Mouse (Mus musculus): ENCODE results near the gene Gm49361. TPM values are rescaled to one million over a fixed set of nuclear protein-coding genes. Genes with fewer than 3 reads are reported as not detected.
"Not testable (repeated sequence)": the region's sequence is repeated elsewhere in the genome, so short reads cannot be mapped to it uniquely, and the experiment has no call there.

Gm49361 gene
- polyA plus RNA-seq (2012; rRNA removed), result not detected in 2 replicates

DNA sequence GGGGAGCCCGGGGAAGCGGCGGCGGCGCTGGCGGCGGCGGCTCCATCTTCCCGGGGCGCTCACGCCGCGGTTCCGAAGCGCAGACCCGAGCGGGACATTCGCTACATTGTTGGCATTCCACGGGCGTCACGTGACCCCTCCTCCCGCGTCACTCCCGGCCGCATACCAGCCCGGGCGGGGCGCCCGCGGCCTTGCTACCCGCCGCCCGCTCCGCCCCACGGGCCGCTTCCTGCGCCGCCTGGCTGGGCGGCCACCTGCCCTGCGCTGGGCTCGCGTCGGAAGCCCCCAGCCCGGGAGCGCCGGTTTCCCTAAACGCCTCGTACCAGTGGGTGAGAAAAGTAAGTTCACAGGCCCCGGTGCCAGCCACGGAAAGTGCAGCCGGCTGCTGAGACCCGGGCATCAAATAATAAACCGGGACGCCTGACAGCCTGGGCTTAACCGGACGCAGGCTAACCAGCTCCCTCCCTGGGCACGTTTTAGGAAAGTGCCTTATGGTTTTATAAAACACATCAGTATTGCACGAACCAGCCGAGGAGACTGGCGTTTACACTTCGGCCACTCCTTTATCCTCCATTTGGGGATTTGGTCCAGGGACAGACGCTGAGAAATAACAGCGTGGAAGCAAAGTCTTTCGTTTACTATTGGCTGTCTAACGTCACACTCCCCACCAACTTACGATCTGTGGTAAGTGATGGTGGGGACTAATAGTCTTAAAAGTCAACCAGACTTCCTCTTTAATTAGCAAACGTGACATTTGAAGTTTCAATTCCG is at the start of gene Gm49361:
TSS of gene Gm49361 (minus strand) at position 103 of the 771 bp plus-strand sequence.
- DNase-seq (ENCODE audit: low spot score), result peak; percentile 93

DNA sequence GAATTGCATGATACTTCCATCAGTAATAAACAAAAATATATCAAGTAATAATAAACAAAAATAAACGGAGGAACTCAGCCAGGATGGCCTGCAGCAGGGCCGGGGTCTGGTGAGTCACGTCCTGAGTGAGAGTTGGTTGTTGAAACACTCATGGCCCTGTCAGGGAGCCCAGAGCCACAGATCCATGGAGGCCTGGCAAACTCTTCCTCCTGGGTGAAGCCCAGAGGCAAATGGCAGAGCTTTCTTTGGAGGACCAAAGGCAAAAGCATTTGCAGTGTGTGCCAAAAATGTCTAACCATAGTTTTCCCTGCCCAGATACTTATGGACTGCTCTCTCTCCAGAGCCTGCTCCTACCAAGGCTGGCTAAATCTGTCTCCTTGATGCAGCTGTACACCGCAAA is 45.3 kb upstream of the Gm49361 start:
- no peak for DNase-seq (ENCODE audit: low spot score)

DNA sequence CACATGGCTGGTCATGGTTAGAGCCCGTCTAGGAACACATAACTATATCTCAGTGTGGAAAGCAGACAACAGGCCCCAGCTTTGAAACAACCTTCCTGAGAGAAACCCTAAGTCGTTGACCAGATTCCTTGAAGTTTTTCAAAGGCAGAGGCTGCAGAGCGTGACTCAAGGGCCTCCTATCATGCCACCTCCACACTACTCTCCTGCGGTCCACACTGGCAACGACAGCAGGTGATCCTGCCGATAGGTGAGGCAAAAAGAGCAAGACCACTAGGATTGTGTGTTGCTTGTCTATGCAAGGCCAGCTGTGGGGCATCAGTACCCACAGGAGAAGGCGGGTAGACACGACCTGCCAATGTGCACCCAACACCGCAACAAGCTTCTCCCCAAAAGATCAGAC is 43.9 kb upstream of the Gm49361 start:
- DNase-seq (ENCODE audit: low spot score), result no peak

- no peak for DNase-seq (ENCODE audit: low spot score)
These were observed 43.4 kb upstream of the Gm49361 start for GRCm38 (mm10) chr14:57789311-57789710.

GRCm38 (mm10) chr14:57787406-57787805 is 41.5 kb upstream of the Gm49361 start:
- no peak for DNase-seq (ENCODE audit: low spot score)

GRCm38 (mm10) chr14:57772157-57772815 is 26.4 kb upstream of the Gm49361 start:
- no peak for DNase-seq (ENCODE audit: low spot score)

- no peak for DNase-seq (ENCODE audit: low spot score)
These were observed 23.2 kb upstream of the Gm49361 start for GRCm38 (mm10) chr14:57769102-57769501.

DNA sequence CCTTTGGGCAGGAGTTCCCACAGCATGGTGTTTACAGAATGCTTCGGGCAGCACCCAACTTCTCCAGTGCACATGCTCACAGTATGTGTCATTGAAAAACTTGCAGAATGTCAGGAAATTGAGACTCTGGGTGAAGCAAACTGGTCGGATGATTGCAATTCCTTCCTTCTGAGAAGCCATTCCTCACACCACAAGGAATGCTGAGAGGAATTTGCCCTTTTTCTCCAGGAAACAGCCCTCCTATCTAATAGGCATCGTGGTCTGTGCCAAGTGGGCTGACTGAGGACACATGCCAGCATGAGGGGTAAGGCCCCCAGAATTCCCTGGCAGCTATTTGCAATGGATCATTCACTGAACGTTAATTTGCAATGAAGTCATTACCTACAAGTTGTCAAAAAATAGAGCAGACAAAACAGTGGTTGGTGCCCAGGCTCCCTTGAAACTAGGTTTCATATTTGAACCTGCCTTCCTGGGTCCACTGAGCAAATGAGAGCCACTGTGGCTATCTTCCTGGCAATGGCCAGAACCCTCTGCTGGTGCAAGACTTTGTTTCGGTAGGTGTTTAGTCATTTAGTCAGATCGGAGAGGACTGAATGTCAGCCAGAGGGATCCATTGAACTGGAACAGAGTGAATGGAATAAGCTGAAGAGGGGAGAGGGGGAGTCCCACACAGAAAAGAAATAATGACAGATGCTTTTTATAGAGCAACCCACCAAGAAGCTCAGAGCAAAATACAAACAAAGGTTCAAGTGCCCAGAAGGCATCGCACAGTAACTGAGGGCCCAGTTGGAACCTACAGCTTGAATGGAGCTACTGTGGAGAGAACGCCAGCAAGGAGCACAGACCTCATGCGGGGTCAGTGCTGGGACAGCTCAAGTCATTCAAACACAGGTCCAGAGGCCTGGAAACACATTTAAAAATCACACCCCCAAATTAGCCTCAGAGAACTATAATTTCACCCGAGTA is 14.8 kb upstream of the Gm49361 start:
- DNase-seq (ENCODE audit: low spot score), result no peak

DNA sequence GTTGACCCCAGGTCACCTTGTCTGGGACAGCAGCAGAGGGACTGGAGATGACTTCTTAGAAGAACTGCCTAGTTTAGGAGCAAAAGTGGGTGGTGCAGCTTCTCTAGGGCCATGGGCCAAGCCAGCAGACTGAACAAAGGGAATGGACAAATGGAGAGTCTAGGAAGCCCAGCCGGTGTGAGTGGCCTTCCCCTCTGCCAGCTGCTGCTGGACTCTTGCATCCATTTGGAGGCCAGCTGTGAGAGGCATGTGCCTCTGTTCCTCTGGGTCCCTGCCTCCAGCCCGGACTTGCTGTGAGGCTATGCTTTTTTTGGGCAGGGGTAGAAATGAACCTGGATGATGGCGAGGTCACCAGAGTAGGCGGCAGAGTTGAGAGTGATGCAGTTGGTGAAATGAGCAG is 12.3 kb upstream of the Gm49361 start, which contains the start of gene Lats2:
TSS of gene Lats2 (minus strand) at position 152 of the 400 bp plus-strand sequence.
- DNase-seq (ENCODE audit: low spot score), result no peak

DNA sequence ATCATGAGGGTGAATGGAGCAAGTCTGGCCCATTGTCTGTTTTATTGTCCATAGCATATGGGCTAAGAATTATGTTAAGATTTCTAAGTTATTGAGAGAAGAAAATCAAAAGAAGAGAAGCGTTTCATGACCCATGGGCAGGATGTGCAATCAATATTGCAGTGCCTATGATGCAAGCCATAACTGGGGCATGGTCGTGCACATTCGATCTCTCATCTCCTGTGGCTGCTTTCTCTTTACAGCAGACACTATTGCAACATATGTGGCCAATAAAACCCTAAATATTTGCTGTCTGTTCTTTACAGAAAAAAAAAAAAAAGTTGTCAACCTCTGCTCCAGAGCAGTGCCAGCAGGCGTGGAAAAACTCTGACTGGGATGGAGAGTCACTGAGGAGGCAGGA is 10.2 kb upstream of the Gm49361 start:
- no peak for DNase-seq (ENCODE audit: low spot score)

GRCm38 (mm10) chr14:57755661-57756060 is 9.8 kb upstream of the Gm49361 start:
- no peak for DNase-seq (ENCODE audit: low spot score)

- DNase-seq (ENCODE audit: low spot score), result no peak
These were observed 7.6 kb upstream of the Gm49361 start for GRCm38 (mm10) chr14:57753351-57753992.

- not testable (repeated sequence) for DNase-seq (ENCODE audit: low spot score)
These were observed 5.1 kb upstream of the Gm49361 start for GRCm38 (mm10) chr14:57751006-57751405.

- no peak for DNase-seq (ENCODE audit: low spot score)
These were observed 3.6 kb upstream of the Gm49361 start for GRCm38 (mm10) chr14:57749501-57749900.

- peak; percentile 69 for DNase-seq (ENCODE audit: low spot score)
These were observed 473 bp downstream of the Gm49361 start for GRCm38 (mm10) chr14:57745291-57745969.

DNA sequence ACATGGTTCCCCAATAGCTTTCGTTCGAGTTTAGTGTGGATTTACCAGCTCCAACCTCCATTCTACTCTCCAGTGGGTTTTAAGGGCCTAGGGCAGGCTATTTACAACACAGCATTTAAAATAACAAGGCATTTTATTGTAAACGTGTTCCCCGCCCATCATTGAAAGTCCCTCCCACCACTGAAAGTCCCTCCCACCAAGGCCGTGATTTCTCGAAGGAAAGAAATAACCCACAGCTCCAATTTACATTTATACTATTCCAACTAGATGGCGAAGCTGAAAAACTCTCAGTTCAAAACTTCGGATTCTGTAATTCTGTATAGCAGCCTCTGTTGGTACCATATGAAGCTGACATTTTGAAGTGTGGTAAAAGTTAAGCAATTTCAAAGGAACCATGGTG is 1.4 kb downstream of the Gm49361 start:
- DNase-seq (ENCODE audit: low spot score), result no peak

DNA sequence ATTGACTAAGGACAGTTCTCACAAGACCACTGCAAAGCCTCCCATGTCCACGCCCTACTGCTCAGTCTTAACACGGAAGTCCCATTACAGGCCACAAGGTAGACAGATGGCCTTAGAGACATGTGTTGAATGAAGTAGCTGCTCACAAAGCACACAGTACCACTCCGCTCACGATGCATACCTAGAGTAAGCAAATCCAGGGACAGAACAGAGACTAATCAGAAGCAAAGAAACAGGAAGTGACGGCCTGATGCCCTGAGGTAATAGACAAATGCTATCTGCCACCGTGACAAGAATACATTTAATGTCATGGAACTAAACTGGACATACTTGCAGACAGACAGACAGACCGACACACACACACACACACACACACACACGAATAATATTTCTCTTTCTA is 5.3 kb downstream of the Gm49361 start:
- no peak for DNase-seq (ENCODE audit: low spot score)

GRCm38 (mm10) chr14:57737089-57737488 is 8.8 kb downstream of the Gm49361 start:
- no peak for DNase-seq (ENCODE audit: low spot score)

DNA sequence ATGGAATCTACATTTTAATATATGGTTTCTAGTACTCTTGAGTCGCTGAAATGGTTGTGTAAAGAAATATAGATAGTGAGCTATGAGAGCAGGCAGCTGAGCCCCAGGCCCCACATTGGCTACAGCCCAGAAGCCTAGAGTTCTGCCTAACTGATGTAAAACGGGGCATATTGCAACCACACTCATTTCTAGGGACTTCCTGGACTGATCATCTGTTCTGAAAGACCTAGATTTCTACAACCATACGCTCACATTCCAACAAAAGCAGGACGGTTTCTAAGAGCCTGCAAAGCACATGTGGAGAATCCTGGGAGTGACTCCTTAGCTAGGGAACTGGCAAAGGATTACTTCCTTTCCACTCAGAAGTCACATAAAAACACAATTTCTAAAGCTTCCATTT is 9.8 kb downstream of the Gm49361 start:
- DNase-seq (ENCODE audit: low spot score), result no peak

DNA sequence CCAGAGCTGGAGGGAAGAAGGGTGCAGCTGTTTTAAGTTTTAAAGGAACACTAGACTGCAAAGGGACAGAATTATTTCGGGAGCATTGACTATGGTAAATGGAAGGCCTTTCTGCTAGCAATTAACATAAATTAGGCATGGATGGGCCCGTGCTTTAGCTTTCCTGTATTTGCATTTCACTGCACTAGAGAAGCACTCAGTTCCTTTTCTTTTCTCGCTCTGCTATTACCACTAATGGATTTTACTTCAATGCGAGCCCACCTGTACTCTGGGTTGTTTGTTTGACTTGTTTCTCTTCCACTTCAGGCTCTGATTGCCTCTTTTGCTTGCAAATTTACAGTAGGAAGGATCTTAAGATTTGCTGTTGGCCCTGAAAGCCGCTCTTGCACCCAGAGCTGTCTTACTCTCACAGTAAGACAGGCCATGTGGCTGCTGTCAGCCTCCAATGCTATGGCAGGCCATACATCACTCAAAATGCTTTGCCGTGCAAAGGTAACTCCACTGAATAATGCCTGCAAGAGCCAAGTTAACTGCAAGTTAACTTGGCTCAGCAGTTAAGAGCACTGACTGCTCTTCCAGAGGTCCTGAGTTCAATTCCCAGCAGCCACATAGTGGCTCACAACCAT is 13.1 kb downstream of the Gm49361 start:
- no peak for DNase-seq (ENCODE audit: low spot score)

Data from urinary bladder, adult 2 months (tissue).